Mouse (Mus musculus) MEL (cell line): Measurements from ENCODE around the gene Islr2. TPM values are rescaled to one million over a fixed set of nuclear protein-coding genes. Genes with fewer than 3 reads are reported as not detected.

Source experiments
- DNase-seq: peaks from one replicate; pipeline ENCODE4 v3.0.0; 2011; ENCODE audit warnings: low read depth, low spot score
- H3K27ac ChIP-seq: 2 replicates; pipeline ENCODE4 v1.5.1; 2012; ENCODE audit warnings: low read depth, mild to moderate bottlenecking, control low read depth, low read length, moderate library complexity; ENCODE audit not compliant: control insufficient read depth
- H3K27me3 ChIP-seq, 2 experiments: fragments of 150-350 bp in 1 of 2; sonication (generic) in 1 of 2; 2 replicates each; pipeline ENCODE4 v1.6.1; 2012; ENCODE audit warnings: low read length in 2 of 2, mild to moderate bottlenecking in 2 of 2, improper control_type of control experiment in 1 of 2, moderate library complexity in 1 of 2; ENCODE audit not compliant: insufficient read depth in 2 of 2, control insufficient read depth in 1 of 2
- H3K36me3 ChIP-seq, 2 experiments: 2 replicates each; pipeline ENCODE4 v1.6.1; 2012 to 2014; ENCODE audit warnings: low read length in 2 of 2, improper control_type of control experiment in 1 of 2, inconsistent platforms in 1 of 2, mild to moderate bottlenecking in 1 of 2; ENCODE audit not compliant: insufficient read depth in 2 of 2, control insufficient read depth in 1 of 2
- H3K4me1 ChIP-seq, 2 experiments: fragments of 150-350 bp in 1 of 2; sonication (generic) in 1 of 2; 2 replicates each; pipeline ENCODE4 v1.6.1; 2012; ENCODE audit warnings: low read length in 2 of 2, improper control_type of control experiment in 1 of 2, mild to moderate bottlenecking in 1 of 2; ENCODE audit not compliant: insufficient read depth in 2 of 2, control insufficient read depth in 1 of 2
- H3K4me3 ChIP-seq, 2 experiments: fragments of 150-350 bp in 1 of 2; sonication (generic) in 1 of 2; 2 replicates each; pipeline ENCODE4 v1.5.1; 2012; ENCODE audit warnings: low read depth in 2 of 2, low read length in 2 of 2, mild to moderate bottlenecking in 2 of 2, moderate library complexity in 2 of 2, control low read depth in 1 of 2, improper control_type of control experiment in 1 of 2; ENCODE audit not compliant: control insufficient read depth in 1 of 2, insufficient read depth in 1 of 2
- H3K79me2 ChIP-seq: 2 replicates; pipeline ENCODE4 v1.6.1; 2012; ENCODE audit warnings: mild to moderate bottlenecking, low read length, moderate library complexity; ENCODE audit not compliant: control insufficient read depth, poor library complexity, insufficient read depth
- H3K9ac ChIP-seq: 2 replicates; pipeline ENCODE4 v1.6.1; 2012; ENCODE audit warnings: low read depth, mild to moderate bottlenecking, control low read depth, low read length, moderate library complexity; ENCODE audit not compliant: control insufficient read depth, poor library complexity, severe bottlenecking
- H3K9me3 ChIP-seq: fragments of 150-350 bp; sonication (generic); replicated peaks from 2 replicates; pipeline ENCODE4 v1.6.1; 2012; ENCODE audit warnings: mild to moderate bottlenecking, low read length, improper control_type of control experiment, moderate library complexity; ENCODE audit not compliant: insufficient read depth
- BHLHE40 ChIP-seq: IDR thresholded peaks from 2 replicates; pipeline ENCODE4 v1.6.1; 2012; ENCODE audit warnings: low read depth, mild to moderate bottlenecking, inconsistent platforms, low read length, improper control_type of control experiment, borderline replicate concordance
- CHD2 ChIP-seq: IDR thresholded peaks from 2 replicates; pipeline ENCODE4 v1.6.1; 2011; ENCODE audit warnings: low read length, improper control_type of control experiment
- ETS1 ChIP-seq: IDR thresholded peaks from 2 replicates; pipeline ENCODE4 v1.6.1; 2012; ENCODE audit warnings: low read depth, mild to moderate bottlenecking, inconsistent platforms, low read length, improper control_type of control experiment, moderate library complexity
- GABPA ChIP-seq: IDR thresholded peaks from 2 replicates; pipeline ENCODE4 v1.6.1; 2012; ENCODE audit warnings: low read depth, mild to moderate bottlenecking, inconsistent platforms, low read length, improper control_type of control experiment, moderate library complexity
- JUND ChIP-seq: IDR thresholded peaks from 2 replicates; pipeline ENCODE4 v1.6.1; 2011; ENCODE audit warnings: low read depth, mild to moderate bottlenecking, improper control_type of control experiment, low read length
- KAT2A ChIP-seq: conservative IDR thresholded peaks from 2 replicates; pipeline ENCODE4 v1.6.1; 2012; ENCODE audit warnings: low read depth, low read length, improper control_type of control experiment, inconsistent platforms
- MAFK ChIP-seq: IDR thresholded peaks from 2 replicates; pipeline ENCODE4 v1.6.1; 2011; ENCODE audit warnings: low read depth, mild to moderate bottlenecking, low read length, improper control_type of control experiment, borderline replicate concordance
- MAX ChIP-seq: IDR thresholded peaks from 2 replicates; pipeline ENCODE4 v1.6.1; 2011; ENCODE audit warnings: low read length, improper control_type of control experiment
- MEF2A ChIP-seq: IDR thresholded peaks from 2 replicates; pipeline ENCODE4 v1.6.1; 2014; ENCODE audit warnings: low read depth, mild to moderate bottlenecking, inconsistent platforms, low read length, improper control_type of control experiment; ENCODE audit not compliant: poor library complexity, insufficient replicate concordance, severe bottlenecking; ENCODE audit errors: extremely low read depth
- NELFE ChIP-seq: IDR thresholded peaks from 2 replicates; pipeline ENCODE4 v1.6.1; 2011; ENCODE audit warnings: low read depth, low read length, improper control_type of control experiment
- SIN3A ChIP-seq: IDR thresholded peaks from 2 replicates; pipeline ENCODE4 v1.6.1; 2012; ENCODE audit warnings: low read length, improper control_type of control experiment, inconsistent platforms
- SMC3 ChIP-seq: IDR thresholded peaks from 2 replicates; pipeline ENCODE4 v1.6.1; 2011; ENCODE audit warnings: low read depth, low read length, improper control_type of control experiment
- ZC3H11A ChIP-seq: IDR thresholded peaks from 2 replicates; pipeline ENCODE4 v1.6.1; 2012; ENCODE audit warnings: low read depth, mild to moderate bottlenecking, inconsistent platforms, low read length, improper control_type of control experiment
- ZKSCAN1 ChIP-seq: IDR thresholded peaks from 2 replicates; pipeline ENCODE4 v1.6.1; 2012; ENCODE audit warnings: low read depth, mild to moderate bottlenecking, inconsistent platforms, low read length, improper control_type of control experiment, moderate library complexity
- polyA plus RNA-seq, 2 experiments: library from polyadenylated mRNA; stranded (reverse) in 1 of 2; unstranded in 1 of 2; fragments of >175 nt in 1 of 2; fragments of >200 nt in 1 of 2; gene quantifications; 2 replicates each; pipeline versions ENCODE4 v1.2.1 to v1.2.4; 2012; ENCODE audit warnings: low replicate concordance in 2 of 2, low read depth in 1 of 2; ENCODE audit not compliant: insufficient read length in 2 of 2, insufficient read depth in 1 of 2, missing spikeins in 1 of 2
- total RNA-seq: library from RNA; depleted of rRNA; stranded (reverse); fragments of 300-350 nt; gene quantifications from 2 replicates; pipeline ENCODE4 v1.2.3, GENCODE M21; 2012

Islr2 gene
- total and polyA plus RNA-seq, 3 experiments: 0.15 to 0.17 TPM; not detected in 1

- no peaks in the 10 kb centered on the region for H3K36me3 ChIP-seq
- TF ChIP-seq ZKSCAN1: no peak
- no peak for TF ChIP-seq MEF2A
- H3K9ac ChIP-seq: no peak overlapping the region
- no peak overlapping the region for H3K4me3 ChIP-seq
- H3K27me3 ChIP-seq: peaks cover 10 to 15% of the 10 kb centered on the region in 2 experiments
- H3K27ac ChIP-seq: no peak overlapping the region
- H3K79me2 ChIP-seq: no peaks in the 10 kb centered on the region
- H3K4me1 ChIP-seq: no peaks in the 10 kb centered on the region
- DNase-seq: no peak
- H3K9me3 ChIP-seq: no peaks in the 10 kb centered on the region
Observed at GRCm38 (mm10) chr9:58195671-58196070, 8.4 kb downstream of the Islr2 start.

GRCm38 (mm10) chr9:58194222-58194621 is 9.9 kb downstream of the Islr2 start:
- no peak overlapping the region for H3K27ac ChIP-seq
- H3K27me3 ChIP-seq: peaks cover 10 to 15% of the 10 kb centered on the region in 2 experiments
- no peaks in the 10 kb centered on the region for H3K79me2 ChIP-seq
- no peak for TF ChIP-seq BHLHE40
- TF ChIP-seq MAX: no peak
- no peak for TF ChIP-seq SIN3A
- no peak overlapping the region for H3K9ac ChIP-seq
- H3K4me1 ChIP-seq: no peaks in the 10 kb centered on the region
- H3K36me3 ChIP-seq: no peaks in the 10 kb centered on the region
- H3K4me3 ChIP-seq: no peak overlapping the region
- DNase-seq: no peak
- no peaks in the 10 kb centered on the region for H3K9me3 ChIP-seq

- no peaks in the 10 kb centered on the region for H3K4me1 ChIP-seq
- no peaks in the 10 kb centered on the region for H3K36me3 ChIP-seq
- H3K9me3 ChIP-seq: no peaks in the 10 kb centered on the region
- H3K27ac ChIP-seq: no peak overlapping the region
- no peak overlapping the region for H3K4me3 ChIP-seq
- no peaks in the 10 kb centered on the region for H3K79me2 ChIP-seq
- H3K27me3 ChIP-seq: peaks cover 11 to 20% of the 10 kb centered on the region in 2 experiments
- DNase-seq: no peak
- TF ChIP-seq GABPA: no peak
- TF ChIP-seq KAT2A: no peak
- TF ChIP-seq ZKSCAN1: no peak
- TF ChIP-seq SMC3: no peak
- no peak for TF ChIP-seq MAFK
- TF ChIP-seq NELFE: no peak
- no peak for TF ChIP-seq ZC3H11A
- no peak for TF ChIP-seq ETS1
- no peak for TF ChIP-seq MAX
- no peak for TF ChIP-seq CHD2
- TF ChIP-seq JUND: no peak
- H3K9ac ChIP-seq: no peak overlapping the region
Observed at GRCm38 (mm10) chr9:58184456-58184855, 19.7 kb downstream of the Islr2 start.
